Mouse (Mus musculus): ENCODE data around the gene 4930564D02Rik. TPM values are rescaled to one million over a fixed set of nuclear protein-coding genes. Genes with fewer than 3 reads are reported as not detected.
A peak's percentile ranks its signal among the peaks of the same experiment; 100 is the strongest.

4930564D02Rik gene
- polyA plus RNA-seq, 1 experiment from 2014 or later, result not detected

DNA sequence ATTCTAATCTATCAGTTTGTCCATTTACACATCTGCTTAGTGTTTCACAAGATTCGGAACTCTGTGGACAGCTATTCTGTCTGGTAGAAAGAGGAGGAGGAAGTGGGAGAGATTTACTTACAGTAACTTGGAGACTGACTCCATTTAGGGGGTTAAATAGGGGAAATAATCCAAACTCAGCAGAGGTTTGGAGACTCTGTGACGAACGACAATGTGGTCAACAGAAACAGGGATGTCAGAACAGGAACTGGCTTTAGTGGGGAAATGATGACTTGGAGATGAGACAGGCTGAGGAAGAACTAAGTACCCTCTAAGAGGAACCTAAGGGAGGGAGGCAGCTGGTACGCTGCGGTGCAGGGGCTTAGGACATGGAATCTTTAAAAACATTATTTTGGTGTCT, 19.8 kb upstream of the 4930564D02Rik start:
- Histone ChIP-seq H3K9me3 (replicated peaks) (no peaks in the 10 kb centered on the region), H3K4me3 (replicated peaks) (no peak overlapping the region), H3K36me3 (no peaks in the 10 kb centered on the region), H3K4me1 (peaks cover 75% of the 10 kb centered on the region), H3K4me2 (no peak overlapping the region), H3K27me3 (replicated peaks) (no peaks in the 10 kb centered on the region), H3K27ac (replicated peaks) (no peak overlapping the region), H3K9ac (replicated peaks) (no peak overlapping the region)
- ATAC-seq (ENCODE audit: low FRiP score), result no peak
- WGBS, result 79% methylated on average over 5 of the region's 5 CpGs

DNA sequence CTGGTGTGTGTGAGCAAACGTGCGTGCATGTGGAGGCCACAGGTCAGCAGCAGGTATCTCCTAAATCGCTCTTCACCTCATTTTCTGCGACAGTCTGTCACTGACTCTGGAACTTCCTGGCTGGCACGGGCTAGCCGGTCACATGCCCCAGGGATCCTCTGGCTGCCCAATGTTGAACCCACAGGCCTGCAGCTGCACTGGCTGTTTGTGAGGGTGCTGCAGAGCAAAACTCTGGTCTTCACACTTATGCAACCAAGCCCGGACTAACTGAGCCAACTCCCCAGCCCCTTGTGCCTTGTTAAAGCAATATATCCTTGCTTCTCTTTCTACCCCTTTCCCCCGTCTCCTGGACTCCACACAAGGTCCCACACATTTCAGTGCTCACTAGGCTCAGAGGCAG, 19.0 kb upstream of the 4930564D02Rik start:
- ATAC-seq (ENCODE audit: low FRiP score), result no peak
- WGBS, result 76% methylated on average over 8 of the region's 8 CpGs
- H3K36me3 ChIP-seq, result no peaks in the 10 kb centered on the region
- H3K4me1 ChIP-seq, result peaks cover 72% of the 10 kb centered on the region
- no peaks in the 10 kb centered on the region for H3K27me3 ChIP-seq (replicated peaks)
- H3K9ac ChIP-seq (replicated peaks), result no peak overlapping the region
- H3K4me3 ChIP-seq (replicated peaks), result no peak overlapping the region
- H3K27ac ChIP-seq (replicated peaks), result no peak overlapping the region
- H3K9me3 ChIP-seq (replicated peaks), result no peaks in the 10 kb centered on the region
- H3K4me2 ChIP-seq, result no peak overlapping the region

DNA sequence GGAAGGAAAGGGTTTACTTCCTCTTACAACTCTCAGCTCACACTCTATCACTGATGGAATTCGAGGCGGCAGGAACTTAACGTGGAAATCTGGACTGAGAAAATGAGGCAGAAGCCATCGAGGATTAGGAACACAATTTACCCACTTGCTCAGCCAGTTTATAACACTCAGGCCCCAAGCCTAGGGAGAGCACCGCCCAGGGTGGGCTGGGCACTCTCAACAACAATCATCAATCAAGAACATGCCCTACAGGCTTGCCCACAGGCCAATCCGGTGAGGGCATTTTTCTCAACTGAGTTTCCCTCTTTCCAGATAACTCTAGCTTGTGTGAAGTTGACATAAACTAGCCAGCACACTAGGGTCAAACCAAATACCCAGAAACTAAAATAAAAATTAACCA, 16.8 kb upstream of the 4930564D02Rik start:
- Histone ChIP-seq H3K27me3 (replicated peaks) (no peaks in the 10 kb centered on the region), H3K9ac (replicated peaks) (no peak overlapping the region), H3K4me1 (peaks cover 63% of the 10 kb centered on the region), H3K4me3 (replicated peaks) (no peak overlapping the region), H3K9me3 (replicated peaks) (no peaks in the 10 kb centered on the region), H3K36me3 (no peaks in the 10 kb centered on the region), H3K4me2 (peak overlapping the region; percentile 25), H3K27ac (replicated peaks) (no peak overlapping the region)
- 84% methylated on average over 6 of the region's 6 CpGs for WGBS
- ATAC-seq (ENCODE audit: low FRiP score), result no peak

DNA sequence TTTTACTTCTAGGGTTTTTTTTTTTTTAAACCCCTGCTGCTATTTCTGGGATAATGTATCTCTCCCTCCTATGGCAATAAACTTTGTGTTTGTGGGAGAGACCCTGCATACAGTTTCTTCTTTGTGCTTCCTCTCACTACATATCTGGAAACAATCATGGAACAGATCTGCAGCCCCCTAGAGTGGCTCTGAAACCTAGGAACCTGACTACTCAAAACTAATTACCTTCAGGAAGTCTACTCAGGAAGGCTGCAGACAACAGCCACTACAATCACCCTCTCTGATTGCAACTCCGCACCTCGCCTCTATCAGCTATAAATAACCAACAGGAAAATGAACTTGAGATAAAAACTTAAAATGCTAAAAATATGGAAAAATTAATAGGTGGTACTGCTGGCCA, 15.5 kb upstream of the 4930564D02Rik start:
- peak overlapping the region; percentile 61 for H3K4me2 ChIP-seq
- WGBS, result 55% methylated on average over 2 of the region's 2 CpGs
- H3K9me3 ChIP-seq (replicated peaks), result no peaks in the 10 kb centered on the region
- no peak for ATAC-seq (ENCODE audit: low FRiP score)
- peak overlapping the region; percentile 96 for H3K9ac ChIP-seq (replicated peaks)
- peaks cover 53% of the 10 kb centered on the region for H3K4me1 ChIP-seq
- H3K27me3 ChIP-seq (replicated peaks), result no peaks in the 10 kb centered on the region
- H3K4me3 ChIP-seq (replicated peaks), result peak overlapping the region; percentile 91
- no peak overlapping the region for H3K27ac ChIP-seq (replicated peaks)
- H3K36me3 ChIP-seq, result no peaks in the 10 kb centered on the region

DNA sequence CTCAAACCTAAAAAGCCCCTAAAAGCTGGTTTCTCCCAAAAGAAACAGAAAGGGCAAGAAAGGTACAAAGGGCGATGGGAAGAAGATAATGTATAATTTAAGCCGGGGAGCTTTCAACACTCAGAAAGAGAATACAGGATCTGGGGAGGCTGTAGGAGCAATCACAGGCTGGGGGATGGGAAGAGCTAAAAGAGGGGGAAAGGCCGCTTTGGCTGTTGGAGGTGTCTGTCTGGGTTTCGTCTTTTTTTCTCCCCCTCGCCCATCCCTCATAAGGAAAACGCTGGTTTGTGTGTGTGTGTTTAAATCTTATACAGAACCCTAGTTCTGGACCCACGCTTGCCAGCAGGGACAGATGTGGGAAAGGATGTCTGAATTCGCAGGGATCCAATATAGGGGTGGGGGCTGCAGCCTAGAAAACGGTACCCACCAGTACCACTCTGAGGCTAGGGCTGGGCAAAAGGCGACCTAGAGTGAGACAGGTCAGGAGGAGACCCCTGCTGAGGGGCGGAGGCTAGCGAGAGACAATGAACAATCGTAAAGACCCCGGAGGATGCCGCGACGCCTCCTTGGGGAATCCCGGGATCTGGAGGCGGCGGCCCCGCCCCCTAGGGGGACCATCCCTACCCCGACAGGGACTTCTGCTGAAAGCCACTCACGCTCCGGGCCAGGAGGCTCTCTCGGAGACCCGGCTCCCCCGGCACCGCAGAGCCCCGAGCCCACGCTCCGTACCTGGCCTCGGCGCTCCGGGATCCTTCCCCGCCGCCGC, 14.3 kb upstream of the 4930564D02Rik start:
- peak; percentile 65 for ATAC-seq (ENCODE audit: low FRiP score)
- under 1% methylated on average over 35 of the region's 37 CpGs for WGBS
- peaks cover 46% of the 10 kb centered on the region for H3K4me1 ChIP-seq

DNA sequence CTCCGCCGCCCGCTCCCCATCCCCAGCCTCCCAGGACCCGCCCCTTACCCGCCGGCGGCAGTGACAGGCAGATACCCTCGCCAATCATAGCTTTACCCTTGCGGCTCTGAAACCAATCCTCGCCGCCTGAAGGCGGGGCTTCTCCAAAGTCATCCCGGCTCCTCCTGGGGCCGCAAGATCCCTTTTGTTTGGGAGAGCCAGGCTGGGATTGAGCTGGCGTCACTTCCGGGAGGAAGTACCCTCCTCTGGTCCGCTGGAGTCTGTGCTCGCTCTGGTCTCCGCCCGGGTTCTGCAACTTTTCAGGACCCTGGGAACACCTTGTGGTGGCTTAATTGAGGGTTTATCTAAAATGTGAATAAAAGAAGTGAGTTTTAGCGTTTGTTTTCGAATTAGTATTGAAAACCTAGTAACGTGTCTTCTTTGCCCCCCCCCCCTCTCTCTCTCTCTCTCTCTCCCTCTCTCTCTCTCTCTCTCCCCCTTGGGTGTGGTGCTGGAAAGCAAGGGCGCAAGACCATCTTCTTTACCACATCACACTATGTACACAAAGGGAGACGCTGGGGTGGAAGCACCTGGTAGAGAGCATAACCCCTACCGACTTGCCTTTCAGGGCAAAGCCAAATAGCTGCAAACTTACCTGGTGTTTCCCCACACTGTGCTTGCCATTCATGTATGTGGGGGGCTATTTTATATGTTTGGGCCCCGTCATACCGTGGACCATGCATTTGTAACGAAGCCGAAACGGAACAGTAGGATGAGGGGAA, 13.5 kb upstream of the 4930564D02Rik start, which contains the start of gene Cttnbp2nl:
TSS of gene Cttnbp2nl (minus strand) at position 210 of the 761 bp plus-strand sequence.
- no peaks in the 10 kb centered on the region for H3K9me3 ChIP-seq (replicated peaks)
- H3K27me3 ChIP-seq (replicated peaks), result no peaks in the 10 kb centered on the region
- peak; percentile 99 for ATAC-seq (ENCODE audit: low FRiP score)
- no peaks in the 10 kb centered on the region for H3K36me3 ChIP-seq
- peaks cover 38% of the 10 kb centered on the region for H3K4me1 ChIP-seq
- WGBS, result 2% methylated on average over 31 of the region's 31 CpGs
- peak within 1 kb of the TSS; percentile 95 for H3K27ac ChIP-seq (replicated peaks)
- peak within 1 kb of the TSS; percentile 77 for H3K4me2 ChIP-seq
- H3K9ac ChIP-seq (replicated peaks), result peak within 1 kb of the TSS; percentile 96
- H3K4me3 ChIP-seq (replicated peaks), result peak within 1 kb of the TSS; percentile 91

More for the DNA sequence above, 14.3 kb upstream of the 4930564D02Rik start:
- peak overlapping the region; percentile 91 for H3K4me3 ChIP-seq (replicated peaks)
- H3K27me3 ChIP-seq (replicated peaks), result no peaks in the 10 kb centered on the region
- H3K27ac ChIP-seq (replicated peaks), result peak overlapping the region; percentile 95
- peak overlapping the region; percentile 96 for H3K9ac ChIP-seq (replicated peaks)
- no peaks in the 10 kb centered on the region for H3K9me3 ChIP-seq (replicated peaks)
- peak overlapping the region; percentile 61 for H3K4me2 ChIP-seq
- no peaks in the 10 kb centered on the region for H3K36me3 ChIP-seq

DNA sequence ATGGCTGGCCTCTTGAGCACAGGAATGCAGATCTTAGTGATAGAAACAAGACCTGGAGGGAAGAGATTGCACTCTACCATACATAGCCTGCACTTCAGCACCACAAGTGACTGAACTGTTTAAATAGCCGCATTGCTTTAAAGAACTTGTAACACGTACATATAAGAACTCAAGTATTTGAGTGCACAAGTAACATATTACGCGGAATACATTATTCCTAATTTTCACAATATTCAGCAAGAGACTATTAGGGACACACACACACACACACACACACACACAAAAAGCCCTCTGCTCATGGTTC, 13.0 kb upstream of the 4930564D02Rik start:
- 76% methylated on average over 4 of the region's 4 CpGs for WGBS
- Histone ChIP-seq H3K27ac (replicated peaks) (peak overlapping the region; percentile 76), H3K27me3 (replicated peaks) (no peaks in the 10 kb centered on the region), H3K4me3 (replicated peaks) (peak overlapping the region; percentile 91), H3K9me3 (replicated peaks) (no peaks in the 10 kb centered on the region), H3K9ac (replicated peaks) (peak overlapping the region; percentile 56), H3K4me1 (peaks cover 38% of the 10 kb centered on the region), H3K36me3 (no peaks in the 10 kb centered on the region), H3K4me2 (peak overlapping the region; percentile 77)
- ATAC-seq (ENCODE audit: low FRiP score), result no peak

DNA sequence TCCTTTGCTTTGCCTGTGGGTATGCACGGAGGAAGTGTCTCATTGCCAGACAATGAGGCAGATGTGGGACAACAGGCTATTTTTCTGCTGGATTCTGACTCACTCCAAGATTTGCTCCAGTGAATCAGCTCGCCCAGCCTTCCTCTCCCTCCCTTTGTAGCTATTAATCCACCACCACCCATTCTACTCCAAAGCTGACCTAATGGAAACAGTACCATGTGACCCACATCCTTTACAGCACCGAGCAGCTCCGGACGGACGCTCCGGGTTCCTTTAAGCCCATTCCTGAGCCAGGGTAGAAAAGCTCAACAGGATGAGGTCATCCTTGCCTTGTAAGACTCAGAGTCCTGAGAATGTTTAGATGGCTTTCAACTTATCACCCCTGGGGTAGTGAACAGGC, 11.7 kb upstream of the 4930564D02Rik start:
- no peak overlapping the region for H3K9ac ChIP-seq (replicated peaks)
- 79% methylated on average over 7 of the region's 7 CpGs for WGBS
- no peak for ATAC-seq (ENCODE audit: low FRiP score)

DNA sequence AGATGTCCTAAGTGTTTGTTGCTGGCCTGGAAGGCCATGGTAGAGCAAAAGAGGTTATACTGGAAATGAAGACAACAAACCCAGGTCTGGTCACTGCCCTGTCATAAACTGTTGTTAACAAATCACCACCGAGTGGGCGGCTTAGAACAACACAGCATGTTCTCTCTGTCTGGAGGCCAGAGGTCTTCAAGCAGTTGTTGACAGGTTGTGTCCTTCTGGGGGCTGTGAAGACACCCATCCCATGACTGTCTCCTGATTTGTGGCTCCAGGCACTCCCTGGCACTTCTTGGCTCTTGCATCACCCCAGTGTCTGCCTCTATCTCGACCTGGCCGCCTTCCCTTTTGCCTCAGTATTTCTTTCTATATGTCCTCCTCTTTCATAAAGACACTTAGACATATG, 11.0 kb upstream of the 4930564D02Rik start:
- H3K27ac ChIP-seq (replicated peaks), result 0 out of 2 replicates have a peak overlapping the region, but pooled peaks have one; percentile 1
- H3K4me2 ChIP-seq, result no peak overlapping the region
- WGBS, result 77% methylated on average over 4 of the region's 4 CpGs
- no peaks in the 10 kb centered on the region for H3K9me3 ChIP-seq (replicated peaks)
- no peak overlapping the region for H3K9ac ChIP-seq (replicated peaks)
- peaks cover 14% of the 10 kb centered on the region for H3K27me3 ChIP-seq (replicated peaks)
- no peak overlapping the region for H3K4me3 ChIP-seq (replicated peaks)
- H3K4me1 ChIP-seq, result peaks cover 27% of the 10 kb centered on the region
- ATAC-seq (ENCODE audit: low FRiP score), result no peak
- H3K36me3 ChIP-seq, result no peaks in the 10 kb centered on the region

More for the DNA sequence above, 11.7 kb upstream of the 4930564D02Rik start:
- Histone ChIP-seq H3K4me3 (replicated peaks) (no peak overlapping the region), H3K4me2 (no peak overlapping the region), H3K4me1 (peaks cover 32% of the 10 kb centered on the region), H3K36me3 (no peaks in the 10 kb centered on the region), H3K27me3 (replicated peaks) (peaks cover 8% of the 10 kb centered on the region; the same call in 1 of the 2 replicates), H3K9me3 (replicated peaks) (no peaks in the 10 kb centered on the region), H3K27ac (replicated peaks) (peak overlapping the region; percentile 60; the same call in 1 of the 2 replicates)

DNA sequence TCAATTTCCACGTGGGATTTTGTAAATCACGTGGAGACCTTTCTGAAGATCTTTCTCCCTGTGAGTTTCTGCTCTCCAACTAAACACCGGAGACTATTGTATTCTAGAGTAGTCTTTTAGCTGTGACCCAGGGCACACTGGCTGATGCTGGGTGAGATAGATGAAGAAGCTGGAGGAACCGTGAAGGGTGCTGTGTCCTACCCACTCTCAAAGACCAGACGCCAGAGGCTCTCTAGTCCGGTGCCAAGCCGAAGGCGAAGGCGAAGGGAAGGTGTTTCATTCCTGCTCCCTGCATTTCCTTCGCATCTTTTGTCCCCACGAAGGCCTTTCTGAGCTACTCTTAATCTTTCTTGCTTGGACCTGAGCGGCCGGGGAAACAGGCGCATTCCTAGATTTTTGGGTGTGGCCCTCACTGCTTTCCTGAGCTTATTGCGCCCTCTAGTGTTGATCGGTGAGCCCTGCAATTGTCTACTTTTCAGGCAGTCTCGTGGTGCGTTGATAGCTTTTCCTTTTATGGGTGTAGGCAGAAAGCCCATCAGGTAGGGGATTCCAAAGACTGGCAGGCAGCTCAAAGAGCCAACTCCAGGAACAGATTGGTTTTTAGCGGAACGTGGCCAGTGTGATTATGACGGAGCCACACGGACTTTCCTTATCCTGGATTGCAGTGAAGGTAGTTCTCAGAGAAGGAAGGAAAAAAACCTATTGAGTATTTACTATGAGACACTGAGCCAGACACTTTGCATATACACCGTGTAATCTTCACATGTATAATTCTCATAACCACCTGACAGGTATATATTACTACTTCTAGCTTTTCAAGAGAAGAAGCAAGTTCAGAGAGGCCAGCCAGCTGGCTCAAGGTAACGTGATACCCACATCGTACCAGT, 7.8 kb upstream of the 4930564D02Rik start:
- H3K4me2 ChIP-seq, result peak overlapping the region; percentile 68
- peaks cover 14% of the 10 kb centered on the region for H3K27me3 ChIP-seq (replicated peaks)
- H3K36me3 ChIP-seq, result no peaks in the 10 kb centered on the region
- WGBS, result 16% methylated on average over 25 of the region's 25 CpGs
- peak; percentile 63 for ATAC-seq (ENCODE audit: low FRiP score)
- peak overlapping the region; percentile 39 for H3K4me3 ChIP-seq (replicated peaks)
- 0 out of 2 replicates have a peak overlapping the region, but pooled peaks have one; percentile 44 for H3K9ac ChIP-seq (replicated peaks)
- peaks cover 9% of the 10 kb centered on the region for H3K4me1 ChIP-seq
- no peak overlapping the region; the same call in 1 of the 2 replicates for H3K27ac ChIP-seq (replicated peaks)
- H3K9me3 ChIP-seq (replicated peaks), result no peaks in the 10 kb centered on the region

DNA sequence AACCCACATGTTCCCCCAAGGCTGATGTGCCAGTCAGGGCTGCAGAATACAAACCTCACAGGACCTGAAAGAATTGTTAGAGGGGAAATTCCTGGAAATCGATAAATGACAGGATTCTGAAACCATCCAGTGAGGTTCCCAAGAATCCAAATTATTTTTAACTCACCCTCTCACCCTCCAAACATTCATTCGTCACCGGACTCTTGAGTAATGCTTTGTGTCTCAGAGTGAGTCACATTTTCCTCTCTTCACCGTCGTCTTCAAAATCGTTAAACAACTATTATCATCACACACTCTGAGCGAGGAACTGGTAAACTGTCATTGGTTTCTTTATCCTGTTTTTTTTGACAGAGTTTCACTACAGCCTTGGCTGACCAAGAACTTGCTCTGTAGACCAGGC, 6.7 kb upstream of the 4930564D02Rik start:
- H3K36me3 ChIP-seq, result no peaks in the 10 kb centered on the region
- peaks cover 14% of the 10 kb centered on the region for H3K27me3 ChIP-seq (replicated peaks)
- no peak overlapping the region for H3K9ac ChIP-seq (replicated peaks)
- H3K9me3 ChIP-seq (replicated peaks), result no peaks in the 10 kb centered on the region
- H3K27ac ChIP-seq (replicated peaks), result no peak overlapping the region
- no peak for ATAC-seq (ENCODE audit: low FRiP score)
- peaks cover 9% of the 10 kb centered on the region for H3K4me1 ChIP-seq
- no peak overlapping the region for H3K4me2 ChIP-seq
- H3K4me3 ChIP-seq (replicated peaks), result no peak overlapping the region
- WGBS, result 78% methylated on average over 7 of the region's 7 CpGs
